Mouse (Mus musculus) heart, embryonic 11.5 days (tissue): ENCODE measurements at regions not wholly inside any gene's neighbourhood (a gene's known extent, or its start where the extent isn't known, plus 50 kb on each side); places are given as distances from the start of the nearest gene placed in this dataset.

Experiments
- ATAC-seq: fragments of 200-750 bp; cut with Nextera tagmentation; replicated peaks from 2 replicates; pipeline ENCODE4 v1.8.0; 2017; ENCODE audit warnings: moderate library complexity; ENCODE audit not compliant: insufficient number of reproducible peaks, low FRiP score, low TSS enrichment
- H3K27ac ChIP-seq: fragments of 300-500 bp; sonication (generic); 2 replicates; pipeline ENCODE4 v1.5.1; 2014; ENCODE audit warnings: mild to moderate bottlenecking, low read depth, low read length
- H3K27me3 ChIP-seq: fragments of 300-500 bp; sonication (generic); 2 replicates; pipeline ENCODE4 v1.6.1; 2014; ENCODE audit warnings: mild to moderate bottlenecking, low read length, mixed read lengths; ENCODE audit not compliant: control insufficient read depth, insufficient read depth
- H3K36me3 ChIP-seq: fragments of 300-500 bp; sonication (generic); 2 replicates; pipeline ENCODE4 v1.6.1; 2014; ENCODE audit warnings: mild to moderate bottlenecking, low read length, moderate library complexity, mixed read lengths; ENCODE audit not compliant: control insufficient read depth, insufficient read depth
- H3K4me1 ChIP-seq: fragments of 300-500 bp; sonication (generic); 2 replicates; pipeline ENCODE4 v1.6.1; 2014; ENCODE audit warnings: low read length; ENCODE audit not compliant: control insufficient read depth, insufficient read depth
- H3K4me2 ChIP-seq: fragments of 300-500 bp; sonication (generic); 2 replicates; pipeline ENCODE4 v1.6.1; 2014; ENCODE audit warnings: mild to moderate bottlenecking, moderate library complexity
- H3K4me3 ChIP-seq: fragments of 300-500 bp; sonication (generic); 2 replicates; pipeline ENCODE4 v1.5.1; 2014; ENCODE audit warnings: low read depth, low read length
- H3K9ac ChIP-seq: fragments of 300-500 bp; sonication (generic); 2 replicates; pipeline ENCODE4 v1.6.1; 2014; ENCODE audit warnings: mild to moderate bottlenecking, low read depth, low read length, moderate library complexity
- H3K9me3 ChIP-seq: fragments of 300-500 bp; sonication (generic); replicated peaks from 2 replicates; pipeline ENCODE4 v1.6.1; 2016; ENCODE audit warnings: low read length; ENCODE audit not compliant: control insufficient read depth
- WGBS: fragments of 180-500 bp; shearing (Covaris S2); extraction: QIAGEN DNeasy Blood & Tissue Kit; methylation state at CpG from one replicate; pipeline ENCODE4 v1.1.7; 2014; ENCODE audit not compliant: insufficient replicate concordance; 5-methylcytosine and 5-hydroxymethylcytosine counted together

GRCm38 (mm10) chr9:35328503-35328902 is 60.8 kb downstream of the Rpusd4 start:
- Histone ChIP-seq H3K27ac (no peak overlapping the region), H3K9me3 (no peaks in the 10 kb centered on the region), H3K27me3 (no peaks in the 10 kb centered on the region), H3K4me2 (no peak overlapping the region), H3K4me1 (peaks cover 17% of the 10 kb centered on the region), H3K4me3 (no peak overlapping the region), H3K36me3 (no peaks in the 10 kb centered on the region), H3K9ac (no peak overlapping the region)
- no peak for ATAC-seq
- 44% methylated on average over 6 of the region's 6 CpGs for WGBS

GRCm38 (mm10) chr9:35330386-35330785 is 62.7 kb downstream of the Rpusd4 start:
- no peak overlapping the region for H3K9ac ChIP-seq
- H3K9me3 ChIP-seq, result no peaks in the 10 kb centered on the region
- H3K27me3 ChIP-seq, result no peaks in the 10 kb centered on the region
- H3K4me1 ChIP-seq, result peaks cover 25% of the 10 kb centered on the region
- ATAC-seq, result no peak
- no peak overlapping the region for H3K27ac ChIP-seq
- H3K4me2 ChIP-seq, result no peak overlapping the region
- no peaks in the 10 kb centered on the region for H3K36me3 ChIP-seq
- WGBS, result 89% methylated on average over 2 of the region's 2 CpGs
- H3K4me3 ChIP-seq, result no peak overlapping the region

- no peaks in the 10 kb centered on the region for H3K9me3 ChIP-seq
- no peak for ATAC-seq
- 48% methylated on average over 7 of the region's 7 CpGs for WGBS
Measured at GRCm38 (mm10) chr9:35331241-35331680, 63.6 kb downstream of the Rpusd4 start.

GRCm38 (mm10) chr9:35332688-35333630 is 65.3 kb downstream of the Rpusd4 start:
- peaks cover 35% of the 10 kb centered on the region for H3K4me1 ChIP-seq
- no peaks in the 10 kb centered on the region for H3K9me3 ChIP-seq
- ATAC-seq, result no peak
- 44% methylated on average over 11 of the region's 11 CpGs for WGBS
- H3K27me3 ChIP-seq, result no peaks in the 10 kb centered on the region
- no peaks in the 10 kb centered on the region for H3K36me3 ChIP-seq
- H3K4me3 ChIP-seq, result no peak overlapping the region
- no peak overlapping the region for H3K4me2 ChIP-seq
- H3K9ac ChIP-seq, result no peak overlapping the region
- H3K27ac ChIP-seq, result no peak overlapping the region

More at GRCm38 (mm10) chr9:35331241-35331680, 63.6 kb downstream of the Rpusd4 start:
- Histone ChIP-seq H3K27ac (peak overlapping the region; percentile 62; the same call in 1 of the 2 replicates), H3K4me2 (no peak overlapping the region), H3K27me3 (no peaks in the 10 kb centered on the region), H3K4me1 (peaks cover 33% of the 10 kb centered on the region), H3K36me3 (no peaks in the 10 kb centered on the region), H3K9ac (peak overlapping the region; percentile 54; the same call in 1 of the 2 replicates), H3K4me3 (no peak overlapping the region)

GRCm38 (mm10) chr9:35333631-35334005 is 66.0 kb downstream of the Rpusd4 start:
- no peaks in the 10 kb centered on the region for H3K27me3 ChIP-seq
- peaks cover 36% of the 10 kb centered on the region for H3K4me1 ChIP-seq
- no peaks in the 10 kb centered on the region for H3K9me3 ChIP-seq
- WGBS, result 69% methylated on average over 8 of the region's 8 CpGs
- no peak overlapping the region for H3K9ac ChIP-seq
- H3K4me2 ChIP-seq, result no peak overlapping the region
- no peak overlapping the region for H3K4me3 ChIP-seq
- H3K27ac ChIP-seq, result no peak overlapping the region
- no peaks in the 10 kb centered on the region for H3K36me3 ChIP-seq
- no peak for ATAC-seq

GRCm38 (mm10) chr9:35334536-35334935 is 66.9 kb downstream of the Rpusd4 start:
- H3K9me3 ChIP-seq, result no peaks in the 10 kb centered on the region
- no peaks in the 10 kb centered on the region for H3K27me3 ChIP-seq
- no peak overlapping the region for H3K27ac ChIP-seq
- no peak overlapping the region for H3K4me3 ChIP-seq
- no peaks in the 10 kb centered on the region for H3K36me3 ChIP-seq
- H3K4me1 ChIP-seq, result peaks cover 44% of the 10 kb centered on the region
- no peak for ATAC-seq
- WGBS, result 67% methylated on average over 5 of the region's 5 CpGs
- no peak overlapping the region for H3K9ac ChIP-seq
- no peak overlapping the region for H3K4me2 ChIP-seq

- no peak overlapping the region for H3K27ac ChIP-seq
- no peaks in the 10 kb centered on the region for H3K9me3 ChIP-seq
- no peaks in the 10 kb centered on the region for H3K36me3 ChIP-seq
- no peaks in the 10 kb centered on the region for H3K27me3 ChIP-seq
- ATAC-seq, result no peak
- WGBS, result 80% methylated on average over 3 of the region's 3 CpGs
- H3K4me3 ChIP-seq, result no peak overlapping the region
- H3K4me1 ChIP-seq, result peaks cover 45% of the 10 kb centered on the region
- H3K9ac ChIP-seq, result no peak overlapping the region
- no peak overlapping the region for H3K4me2 ChIP-seq
Measured at GRCm38 (mm10) chr9:35335181-35335580, 67.5 kb downstream of the Rpusd4 start.

GRCm38 (mm10) chr9:35335888-35336700 is 68.4 kb downstream of the Rpusd4 start:
- H3K4me1 ChIP-seq, result peaks cover 47% of the 10 kb centered on the region
- WGBS, result 40% methylated on average over 15 of the region's 15 CpGs
- no peaks in the 10 kb centered on the region for H3K27me3 ChIP-seq
- H3K4me2 ChIP-seq, result 0 out of 2 replicates have a peak overlapping the region, but pooled peaks have one; percentile 29
- peak overlapping the region; percentile 31; the same call in 1 of the 2 replicates for H3K9ac ChIP-seq
- no peaks in the 10 kb centered on the region for H3K36me3 ChIP-seq
- no peak overlapping the region for H3K4me3 ChIP-seq
- no peaks in the 10 kb centered on the region for H3K9me3 ChIP-seq
- peak; percentile 71 for ATAC-seq
- peak overlapping the region; percentile 55 for H3K27ac ChIP-seq
